Mouse (Mus musculus) cerebellum, adult 11-12 months (tissue): ENCODE results near the gene Mfrp.

Source experiments
- DNase-seq: peaks from one replicate; pipeline ENCODE4 v3.0.0; 2022

Gene Mfrp

GRCm38 (mm10) chr9:44078955-44079756, 22.4 kb upstream of the Mfrp start:
- DNase-seq, result peak; percentile 99

DNA sequence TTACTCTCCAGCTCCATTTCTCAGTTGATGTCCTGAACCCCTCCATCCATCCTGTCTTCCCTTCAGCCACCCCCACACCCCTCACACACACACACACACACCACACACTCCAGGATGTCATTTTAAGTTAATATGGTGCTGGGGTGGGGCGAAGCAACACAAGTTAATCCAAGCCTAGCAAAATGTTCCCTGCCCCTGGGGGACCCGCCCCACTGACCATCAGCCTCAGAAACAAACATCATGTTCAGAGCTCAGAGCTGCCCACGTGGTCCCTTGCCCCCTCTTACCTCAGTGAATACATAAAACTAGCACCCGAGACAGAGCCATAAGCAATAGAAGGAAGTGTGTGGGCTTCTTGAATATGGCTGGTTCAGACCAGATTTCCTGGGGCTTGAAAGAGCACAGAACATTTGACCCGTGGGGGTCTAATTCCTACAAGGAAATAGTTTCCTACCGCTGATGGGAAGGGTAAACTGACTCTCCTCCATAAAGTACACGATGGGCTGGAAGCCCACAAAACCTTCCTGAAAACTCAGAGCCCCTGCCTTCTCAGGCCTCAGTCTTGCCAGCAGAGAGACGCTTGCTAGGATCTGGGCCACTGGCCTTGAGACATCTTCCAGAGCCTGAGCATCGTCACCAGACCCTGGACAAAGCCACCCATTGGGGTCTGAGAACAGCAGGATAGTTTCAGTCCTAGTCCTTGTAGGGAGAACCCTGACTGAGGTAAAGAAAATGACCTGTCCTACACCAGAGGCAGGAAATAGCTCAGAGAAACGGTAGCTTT, 21.3 kb upstream of the Mfrp start:
- DNase-seq, result peak; percentile 63

GRCm38 (mm10) chr9:44080953-44081352, 20.6 kb upstream of the Mfrp start:
- DNase-seq, result peak; percentile 75

DNA sequence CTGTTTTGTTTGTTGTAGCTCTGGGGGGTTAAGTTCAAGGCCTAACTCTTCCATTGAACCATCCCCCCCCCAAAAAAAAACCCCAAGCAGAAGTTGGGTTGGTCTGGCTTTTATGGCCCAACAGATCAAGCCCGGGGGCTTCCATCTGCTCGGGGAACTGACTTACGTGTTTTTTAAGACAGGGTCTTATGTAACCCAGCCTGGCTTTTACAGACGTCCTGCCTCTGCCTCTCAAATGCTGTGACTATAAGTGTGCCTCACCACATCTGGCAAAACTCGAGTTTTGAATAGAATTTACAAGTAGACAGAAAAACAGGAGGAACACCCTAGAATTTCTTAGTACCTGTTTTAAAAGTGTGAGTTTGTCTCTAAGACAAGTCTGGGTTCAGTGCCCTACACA, 19.9 kb upstream of the Mfrp start:
- DNase-seq, result peak; percentile 38

DNA sequence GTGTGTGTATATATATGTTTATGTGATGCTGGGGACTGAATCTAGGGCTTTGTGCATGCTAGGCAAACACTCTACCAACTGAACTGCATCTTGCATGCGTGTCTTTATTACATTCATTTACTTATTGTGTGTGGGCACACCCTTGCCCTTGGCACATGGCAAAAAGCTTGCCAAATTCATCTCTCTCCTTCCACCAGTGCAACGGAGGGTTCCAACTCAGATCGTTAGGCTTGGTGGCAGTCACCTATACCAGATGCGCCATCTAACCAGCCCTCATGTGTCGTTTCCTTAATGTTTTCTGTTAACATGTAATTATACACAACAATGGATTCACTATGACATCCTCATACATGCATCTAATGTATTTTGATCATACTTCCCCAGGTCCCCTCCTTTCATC, 19.3 kb upstream of the Mfrp start:
- peak; percentile 50 for DNase-seq

GRCm38 (mm10) chr9:44083392-44084121, 18.0 kb upstream of the Mfrp start:
- DNase-seq, result peak; percentile 69

GRCm38 (mm10) chr9:44084236-44084635, 17.3 kb upstream of the Mfrp start:
- no peak for DNase-seq

- peak; percentile 96 for DNase-seq
These were observed 16.8 kb upstream of the Mfrp start for GRCm38 (mm10) chr9:44084659-44085229.

DNA sequence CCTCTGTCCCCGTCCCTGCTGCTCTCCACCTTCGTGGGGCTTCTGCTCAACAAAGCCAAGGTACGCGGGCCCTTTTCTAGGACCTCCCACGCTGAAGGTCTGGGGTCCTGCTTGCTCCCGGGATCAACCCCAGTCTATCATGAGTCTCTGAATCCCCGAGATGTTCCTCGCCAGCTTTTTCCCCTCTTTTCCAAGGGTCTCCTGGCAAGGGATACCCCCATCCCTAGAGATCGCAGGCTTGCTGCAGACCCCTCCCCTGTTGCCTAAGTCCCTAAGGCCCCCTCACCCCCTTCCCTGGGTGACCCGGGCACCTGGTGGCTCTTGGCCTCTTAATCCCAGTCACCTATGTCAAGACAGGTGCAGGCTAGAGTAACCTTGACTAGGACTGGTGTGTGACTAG, 16.3 kb upstream of the Mfrp start:
- peak; percentile 83 for DNase-seq

DNA sequence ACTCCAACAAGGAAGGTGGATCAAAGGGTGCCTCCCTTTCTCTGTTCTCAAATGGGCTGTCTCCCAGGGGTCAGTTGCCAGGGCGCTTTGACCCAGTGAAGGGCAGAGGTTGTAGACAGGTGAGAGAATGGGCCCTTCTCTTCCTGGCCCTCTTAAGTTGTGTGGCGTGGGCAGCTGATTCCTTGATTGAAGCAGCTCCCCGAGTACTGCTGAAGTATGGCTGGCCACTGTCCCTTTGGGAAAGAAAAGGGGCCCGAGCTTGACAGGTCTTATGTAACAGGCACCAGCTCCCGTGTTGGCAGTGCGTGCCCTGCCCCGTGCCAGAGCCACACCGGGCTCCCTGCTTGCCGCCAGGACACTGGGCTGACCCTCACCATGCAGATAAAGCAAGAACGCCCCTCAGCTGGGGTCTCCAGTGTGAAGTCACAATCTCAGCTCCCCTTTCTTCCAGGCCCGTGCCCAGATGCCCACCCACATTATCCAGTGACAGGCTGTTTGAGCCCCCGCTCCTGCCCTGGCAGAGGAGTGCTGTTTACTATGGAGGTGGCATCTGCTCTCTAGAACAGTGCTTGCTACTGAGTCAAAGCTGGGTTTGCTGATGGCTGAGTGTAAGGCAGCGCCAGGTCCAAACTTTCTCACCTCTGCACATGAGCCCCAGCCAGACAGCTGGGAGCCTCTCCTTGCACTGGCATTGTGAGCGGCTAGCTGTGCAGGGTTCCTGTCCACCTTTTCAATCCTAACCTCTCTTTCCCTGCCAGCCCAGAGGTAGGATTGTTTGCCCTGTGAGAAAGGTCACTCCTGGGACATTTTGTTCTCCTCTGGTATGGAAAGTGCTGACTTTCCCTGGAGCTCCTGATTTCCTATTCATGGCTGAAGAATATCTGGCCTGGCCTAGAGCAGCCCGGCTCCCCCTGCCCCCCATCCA, 15.5 kb upstream of the Mfrp start:
- DNase-seq, result peak; percentile 96

GRCm38 (mm10) chr9:44086960-44087359, 14.6 kb upstream of the Mfrp start:
- DNase-seq, result peak; percentile 69

DNA sequence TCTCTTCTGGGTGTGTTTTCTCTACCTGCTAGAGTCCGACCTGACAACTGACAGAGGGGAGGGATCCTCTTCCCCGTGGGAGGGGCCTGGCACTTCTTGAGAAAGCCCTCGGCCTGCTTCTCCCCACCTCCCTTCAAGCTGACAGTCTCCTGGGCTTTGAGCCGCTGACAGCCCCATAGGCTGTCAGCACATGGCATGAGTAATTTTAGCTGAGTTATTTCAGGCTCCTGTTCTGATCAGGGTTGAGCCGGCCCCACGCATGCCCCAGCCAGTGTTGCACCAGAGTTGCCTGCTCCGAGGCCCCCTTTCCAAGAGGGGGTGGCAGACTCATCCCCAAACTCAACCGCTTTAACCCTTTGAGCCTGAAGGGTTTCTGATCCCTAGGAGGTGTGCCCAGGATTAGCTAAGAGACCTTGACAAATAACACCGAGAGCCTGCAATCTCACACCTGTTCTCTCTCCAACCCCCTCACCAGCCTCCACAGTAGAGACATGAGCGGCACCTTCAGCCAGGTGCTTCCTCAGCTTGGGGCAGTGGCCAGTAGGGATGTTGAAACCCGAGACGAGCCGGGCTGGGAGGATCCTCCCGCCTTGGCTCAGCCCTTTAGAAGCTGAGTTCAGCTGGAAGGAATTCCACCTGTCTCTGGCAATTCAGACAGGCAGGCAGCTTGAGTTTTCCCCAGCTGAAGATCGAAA, 13.6 kb upstream of the Mfrp start:
- DNase-seq, result peak; percentile 72

DNA sequence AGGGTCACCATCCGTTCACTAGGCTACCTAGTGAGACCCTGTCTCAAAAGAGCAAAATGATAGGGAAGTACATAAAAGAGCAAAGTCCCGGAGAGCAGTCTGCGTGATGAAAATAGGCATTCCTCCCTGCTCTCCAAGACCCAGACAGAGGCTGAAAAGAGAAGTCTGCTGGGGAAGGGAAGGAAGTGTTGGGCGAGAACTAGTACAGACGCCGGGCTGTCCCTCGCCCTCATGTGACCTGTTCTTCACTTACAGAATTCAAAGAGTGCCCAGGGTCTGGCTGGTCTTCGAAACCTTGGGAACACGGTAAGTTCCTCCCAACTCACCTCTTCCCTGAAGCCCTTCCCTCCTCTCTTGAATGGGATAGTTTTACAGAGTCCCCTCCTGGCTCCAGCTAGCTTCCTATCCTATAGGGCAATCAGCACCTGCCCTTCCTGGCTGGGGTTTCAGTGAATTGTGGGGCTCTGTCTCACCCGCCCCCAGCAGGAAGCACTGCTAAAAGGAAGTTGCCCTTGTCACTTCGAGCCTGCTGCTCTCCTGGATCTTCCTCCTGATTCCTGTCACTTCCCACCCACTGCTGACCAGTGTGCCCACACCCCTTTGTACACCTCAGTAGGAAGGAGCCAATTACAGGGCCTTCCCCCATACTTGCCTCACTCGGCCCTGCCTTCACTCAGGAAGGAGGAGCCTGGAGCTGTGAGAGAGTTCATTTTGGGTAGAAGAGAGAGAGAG, 12.5 kb upstream of the Mfrp start:
- no peak for DNase-seq

DNA sequence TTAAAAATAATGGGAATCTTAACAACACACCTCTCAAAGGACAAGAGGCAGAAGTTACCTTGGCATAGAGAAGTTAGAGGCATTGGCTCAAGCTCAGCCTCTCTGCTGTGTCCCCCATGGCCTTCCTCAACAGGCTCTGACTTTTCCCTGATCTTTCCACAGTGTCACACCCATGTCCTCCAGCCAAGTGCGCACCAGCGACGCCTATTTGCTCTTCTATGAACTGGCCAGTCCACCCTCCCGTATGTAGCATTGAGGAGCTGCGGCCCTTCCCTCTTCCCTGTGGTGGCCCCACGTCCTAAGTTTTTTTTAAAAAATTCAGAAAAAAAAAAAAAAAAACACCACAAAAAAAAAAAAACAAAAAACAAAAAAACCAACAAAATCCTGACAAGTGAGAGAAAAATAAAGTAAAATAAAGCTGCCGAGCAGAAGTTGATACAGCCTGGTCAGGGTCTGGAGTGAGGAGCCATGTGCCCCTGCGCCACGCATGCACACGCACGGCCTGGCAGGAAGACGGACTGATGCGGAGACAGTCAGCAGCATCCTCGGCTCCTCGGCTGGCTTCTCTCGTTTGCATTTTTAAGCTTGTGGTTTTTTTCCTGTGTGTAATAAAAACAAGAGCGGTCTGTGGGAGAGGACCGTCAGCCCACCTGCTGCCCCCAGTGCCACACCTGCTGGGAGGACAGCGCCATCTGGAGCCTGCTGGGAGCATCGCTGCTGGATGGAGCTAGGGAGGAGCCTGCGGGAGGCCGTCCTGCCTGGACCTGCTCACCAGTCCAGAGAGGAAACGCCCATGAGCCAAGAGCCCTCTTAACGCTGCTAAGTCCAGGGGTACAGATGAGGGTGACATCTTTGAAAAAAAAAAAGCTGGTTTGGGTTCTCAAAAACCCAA, 7.7 kb upstream of the Mfrp start:
- DNase-seq, result peak; percentile 90

GRCm38 (mm10) chr9:44094737-44095136, 6.8 kb upstream of the Mfrp start:
- no peak for DNase-seq

- no peak for DNase-seq
These were observed 5.7 kb upstream of the Mfrp start for GRCm38 (mm10) chr9:44095781-44096180.

DNA sequence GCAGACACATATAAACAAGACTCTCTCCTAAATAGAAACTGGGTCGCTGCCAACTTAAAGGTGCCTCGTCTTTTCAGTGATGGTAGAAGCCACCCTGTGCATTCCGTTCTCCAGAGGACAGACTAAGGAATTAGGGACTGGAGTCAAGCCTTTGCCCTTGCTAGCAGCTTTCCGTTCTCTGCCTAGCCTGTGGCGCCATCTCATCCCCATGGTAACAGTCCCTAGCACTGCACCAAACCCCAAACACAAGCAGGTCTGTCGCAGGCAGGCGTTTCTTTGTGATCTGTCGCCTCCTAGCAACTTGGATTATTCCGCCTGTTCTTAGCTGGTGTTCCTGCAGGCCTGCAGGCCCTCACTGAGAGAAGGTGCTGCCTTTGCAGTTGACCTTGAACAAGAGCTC, 5.0 kb upstream of the Mfrp start:
- DNase-seq, result no peak

DNA sequence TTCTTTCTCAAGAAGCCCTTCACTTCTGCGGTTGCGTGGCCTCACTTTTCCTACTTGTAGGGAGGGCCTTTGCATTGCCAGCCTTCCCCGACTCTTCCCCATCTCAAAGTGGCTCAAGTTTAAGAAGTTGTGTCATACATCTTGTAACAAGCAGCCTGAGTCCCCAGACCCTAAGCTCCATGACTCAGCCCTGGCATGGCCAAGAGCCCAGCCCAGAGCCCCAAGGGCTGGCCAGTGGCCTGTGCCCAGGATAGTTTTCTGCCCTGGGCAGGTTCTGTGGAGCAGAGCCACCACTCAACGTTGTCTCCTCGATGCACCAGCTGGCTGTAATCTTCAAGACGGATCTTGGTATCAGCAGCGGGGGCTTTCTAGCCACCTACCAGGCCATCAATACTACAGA, 3.4 kb downstream of the Mfrp start:
- no peak for DNase-seq

DNA sequence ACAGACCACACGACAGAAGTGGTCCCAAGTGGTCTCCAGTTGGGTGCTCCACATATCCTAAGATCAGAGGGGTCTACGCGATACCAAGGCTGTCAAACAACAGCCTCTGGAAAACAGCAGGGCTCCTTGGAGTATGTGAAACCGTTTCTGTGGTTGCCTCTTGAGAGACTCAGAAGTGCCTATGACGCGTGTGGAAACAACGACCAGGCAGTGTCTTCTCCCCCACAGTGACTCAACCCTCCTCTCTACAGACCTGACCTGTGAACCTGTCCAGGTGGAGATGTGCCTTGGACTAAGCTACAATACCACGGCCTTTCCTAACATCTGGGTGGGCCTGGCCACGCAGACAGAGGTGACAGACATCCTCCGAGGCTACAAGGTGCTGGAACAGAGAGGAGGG, 4.3 kb downstream of the Mfrp start:
- no peak for DNase-seq

GRCm38 (mm10) chr9:44106182-44106581, 4.7 kb downstream of the Mfrp start:
- no peak for DNase-seq
